Mouse (Mus musculus) MEL (cell line): ENCODE data around the gene Vmn1r183. TPM values are rescaled to one million over a fixed set of nuclear protein-coding genes. Genes with fewer than 3 reads are reported as not detected.

Experiments used
- DNase-seq: peaks from one replicate; pipeline ENCODE4 v3.0.0; 2011; ENCODE audit warnings: low read depth, low spot score
- H3K27ac ChIP-seq: 2 replicates; pipeline ENCODE4 v1.5.1; 2012; ENCODE audit warnings: low read depth, mild to moderate bottlenecking, control low read depth, low read length, moderate library complexity; ENCODE audit not compliant: control insufficient read depth
- H3K27me3 ChIP-seq, 2 experiments: fragments of 150-350 bp in 1 of 2; sonication (generic) in 1 of 2; 2 replicates each; pipeline ENCODE4 v1.6.1; 2012; ENCODE audit warnings: low read length in 2 of 2, mild to moderate bottlenecking in 2 of 2, improper control_type of control experiment in 1 of 2, moderate library complexity in 1 of 2; ENCODE audit not compliant: insufficient read depth in 2 of 2, control insufficient read depth in 1 of 2
- H3K36me3 ChIP-seq, 2 experiments: 2 replicates each; pipeline ENCODE4 v1.6.1; 2012 to 2014; ENCODE audit warnings: low read length in 2 of 2, improper control_type of control experiment in 1 of 2, inconsistent platforms in 1 of 2, mild to moderate bottlenecking in 1 of 2; ENCODE audit not compliant: insufficient read depth in 2 of 2, control insufficient read depth in 1 of 2
- H3K4me1 ChIP-seq, 2 experiments: fragments of 150-350 bp in 1 of 2; sonication (generic) in 1 of 2; 2 replicates each; pipeline ENCODE4 v1.6.1; 2012; ENCODE audit warnings: low read length in 2 of 2, improper control_type of control experiment in 1 of 2, mild to moderate bottlenecking in 1 of 2; ENCODE audit not compliant: insufficient read depth in 2 of 2, control insufficient read depth in 1 of 2
- H3K4me3 ChIP-seq, 2 experiments: fragments of 150-350 bp in 1 of 2; sonication (generic) in 1 of 2; 2 replicates each; pipeline ENCODE4 v1.5.1; 2012; ENCODE audit warnings: low read depth in 2 of 2, low read length in 2 of 2, mild to moderate bottlenecking in 2 of 2, moderate library complexity in 2 of 2, control low read depth in 1 of 2, improper control_type of control experiment in 1 of 2; ENCODE audit not compliant: control insufficient read depth in 1 of 2, insufficient read depth in 1 of 2
- H3K79me2 ChIP-seq: 2 replicates; pipeline ENCODE4 v1.6.1; 2012; ENCODE audit warnings: mild to moderate bottlenecking, low read length, moderate library complexity; ENCODE audit not compliant: control insufficient read depth, poor library complexity, insufficient read depth
- H3K9ac ChIP-seq: 2 replicates; pipeline ENCODE4 v1.6.1; 2012; ENCODE audit warnings: low read depth, mild to moderate bottlenecking, control low read depth, low read length, moderate library complexity; ENCODE audit not compliant: control insufficient read depth, poor library complexity, severe bottlenecking
- H3K9me3 ChIP-seq: fragments of 150-350 bp; sonication (generic); replicated peaks from 2 replicates; pipeline ENCODE4 v1.6.1; 2012; ENCODE audit warnings: mild to moderate bottlenecking, low read length, improper control_type of control experiment, moderate library complexity; ENCODE audit not compliant: insufficient read depth
- CHD1 ChIP-seq: IDR thresholded peaks from 2 replicates; pipeline ENCODE4 v1.6.1; 2012; ENCODE audit warnings: low read depth, mild to moderate bottlenecking, inconsistent platforms, low read length, improper control_type of control experiment
- E2F4 ChIP-seq: IDR thresholded peaks from 2 replicates; pipeline ENCODE4 v1.6.1; 2011; ENCODE audit warnings: low read depth, low read length, improper control_type of control experiment, borderline replicate concordance
- ELF1 ChIP-seq: IDR thresholded peaks from 2 replicates; pipeline ENCODE4 v1.6.1; 2014; ENCODE audit warnings: low read depth, mild to moderate bottlenecking, inconsistent platforms, low read length, improper control_type of control experiment, moderate library complexity
- GABPA ChIP-seq: IDR thresholded peaks from 2 replicates; pipeline ENCODE4 v1.6.1; 2012; ENCODE audit warnings: low read depth, mild to moderate bottlenecking, inconsistent platforms, low read length, improper control_type of control experiment, moderate library complexity
- GATA1 ChIP-seq: IDR thresholded peaks from 2 replicates; pipeline ENCODE4 v1.6.1; 2011; ENCODE audit warnings: low read depth, low read length, improper control_type of control experiment
- KAT2A ChIP-seq: conservative IDR thresholded peaks from 2 replicates; pipeline ENCODE4 v1.6.1; 2012; ENCODE audit warnings: low read depth, low read length, improper control_type of control experiment, inconsistent platforms
- MAX ChIP-seq: IDR thresholded peaks from 2 replicates; pipeline ENCODE4 v1.6.1; 2011; ENCODE audit warnings: low read length, improper control_type of control experiment
- MXI1 ChIP-seq: IDR thresholded peaks from 2 replicates; pipeline ENCODE4 v1.6.1; 2011; ENCODE audit warnings: mild to moderate bottlenecking, low read depth, low read length, improper control_type of control experiment
- MYC ChIP-seq: IDR thresholded peaks from 2 replicates; pipeline ENCODE4 v1.6.1; 2011; ENCODE audit warnings: low read depth, mild to moderate bottlenecking, low read length, improper control_type of control experiment, moderate library complexity
- NELFE ChIP-seq: IDR thresholded peaks from 2 replicates; pipeline ENCODE4 v1.6.1; 2011; ENCODE audit warnings: low read depth, low read length, improper control_type of control experiment
- NRF1 ChIP-seq: IDR thresholded peaks from 2 replicates; pipeline ENCODE4 v1.6.1; 2014; ENCODE audit warnings: low read depth, mild to moderate bottlenecking, inconsistent platforms, low read length, improper control_type of control experiment, moderate library complexity; ENCODE audit not compliant: poor library complexity, insufficient read depth, severe bottlenecking
- POLR2A ChIP-seq, 2 experiments: IDR thresholded peaks; 2 replicates each; pipeline ENCODE4 v1.6.1; 2011 to 2012; ENCODE audit warnings: low read length in 2 of 2, mild to moderate bottlenecking in 2 of 2, control low read depth in 1 of 2, improper control_type of control experiment in 1 of 2, low read depth in 1 of 2, moderate library complexity in 1 of 2; ENCODE audit not compliant: control insufficient read depth in 1 of 2, insufficient read depth in 1 of 2, poor library complexity in 1 of 2
- POLR2AphosphoS5 ChIP-seq: IDR thresholded peaks from 2 replicates; pipeline ENCODE4 v1.6.1; 2012; ENCODE audit warnings: low read depth, borderline replicate concordance, mild to moderate bottlenecking, inconsistent platforms, low read length, moderate library complexity, mixed read lengths
- RAD21 ChIP-seq: IDR thresholded peaks from 2 replicates; pipeline ENCODE4 v1.6.1; 2011; ENCODE audit warnings: mild to moderate bottlenecking, low read depth, low read length, improper control_type of control experiment
- SIN3A ChIP-seq: IDR thresholded peaks from 2 replicates; pipeline ENCODE4 v1.6.1; 2012; ENCODE audit warnings: low read length, improper control_type of control experiment, inconsistent platforms
- SMC3 ChIP-seq: IDR thresholded peaks from 2 replicates; pipeline ENCODE4 v1.6.1; 2011; ENCODE audit warnings: low read depth, low read length, improper control_type of control experiment
- TAL1 ChIP-seq: IDR thresholded peaks from 2 replicates; pipeline ENCODE4 v1.6.1; 2012; ENCODE audit warnings: mild to moderate bottlenecking, inconsistent platforms, low read length, moderate library complexity, mixed read lengths
- ZC3H11A ChIP-seq: IDR thresholded peaks from 2 replicates; pipeline ENCODE4 v1.6.1; 2012; ENCODE audit warnings: low read depth, mild to moderate bottlenecking, inconsistent platforms, low read length, improper control_type of control experiment
- ZNF384 ChIP-seq: IDR thresholded peaks from 2 replicates; pipeline ENCODE4 v1.6.1; 2012; ENCODE audit warnings: low read depth, mild to moderate bottlenecking, inconsistent platforms, low read length, improper control_type of control experiment
- polyA plus RNA-seq, 2 experiments: library from polyadenylated mRNA; stranded (reverse) in 1 of 2; unstranded in 1 of 2; fragments of >175 nt in 1 of 2; fragments of >200 nt in 1 of 2; gene quantifications; 2 replicates each; pipeline versions ENCODE4 v1.2.1 to v1.2.4; 2012; ENCODE audit warnings: low replicate concordance in 2 of 2, low read depth in 1 of 2; ENCODE audit not compliant: insufficient read length in 2 of 2, insufficient read depth in 1 of 2, missing spikeins in 1 of 2
- total RNA-seq: library from RNA; depleted of rRNA; stranded (reverse); fragments of 300-350 nt; gene quantifications from 2 replicates; pipeline ENCODE4 v1.2.3, GENCODE M21; 2012

Gene Vmn1r183
- total and polyA plus RNA-seq, 3 experiments: 0.03 TPM; not detected in 2

DNA sequence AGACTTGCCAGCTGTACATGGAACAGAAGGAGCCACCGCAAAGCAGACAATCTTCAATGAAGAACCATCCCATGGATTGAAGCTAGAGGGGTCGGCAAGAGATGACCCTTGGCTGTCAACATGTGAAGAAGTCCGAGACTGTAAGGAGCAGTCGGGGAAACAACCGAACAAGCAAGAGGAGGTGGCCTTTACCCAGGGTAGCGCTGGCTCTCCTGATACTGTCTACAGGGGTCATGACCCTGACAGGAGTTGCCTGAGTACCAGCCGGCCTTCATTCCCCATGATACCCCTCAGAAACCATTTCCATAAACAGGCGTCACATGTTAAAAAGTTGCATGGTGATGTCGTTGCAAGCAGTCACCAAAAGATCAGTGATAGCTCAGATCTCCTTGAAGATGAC, 51.3 kb downstream of the Vmn1r183 start:
- no peak overlapping the region for H3K9ac ChIP-seq
- H3K27ac ChIP-seq: no peak overlapping the region
- H3K36me3 ChIP-seq: peaks cover 0 to 37% of the 10 kb centered on the region in 2 experiments; a peak in 2 of 4 replicates
- TF ChIP-seq GATA1 (no peak), E2F4 (no peak)
- no peaks in the 10 kb centered on the region; the same call in 1 of the 2 replicates for H3K9me3 ChIP-seq
- no peaks in the 10 kb centered on the region for H3K79me2 ChIP-seq
- DNase-seq: no peak
- H3K4me1 ChIP-seq: no peaks in the 10 kb centered on the region
- H3K27me3 ChIP-seq: no peaks in the 10 kb centered on the region
- H3K4me3 ChIP-seq: no peak overlapping the region

DNA sequence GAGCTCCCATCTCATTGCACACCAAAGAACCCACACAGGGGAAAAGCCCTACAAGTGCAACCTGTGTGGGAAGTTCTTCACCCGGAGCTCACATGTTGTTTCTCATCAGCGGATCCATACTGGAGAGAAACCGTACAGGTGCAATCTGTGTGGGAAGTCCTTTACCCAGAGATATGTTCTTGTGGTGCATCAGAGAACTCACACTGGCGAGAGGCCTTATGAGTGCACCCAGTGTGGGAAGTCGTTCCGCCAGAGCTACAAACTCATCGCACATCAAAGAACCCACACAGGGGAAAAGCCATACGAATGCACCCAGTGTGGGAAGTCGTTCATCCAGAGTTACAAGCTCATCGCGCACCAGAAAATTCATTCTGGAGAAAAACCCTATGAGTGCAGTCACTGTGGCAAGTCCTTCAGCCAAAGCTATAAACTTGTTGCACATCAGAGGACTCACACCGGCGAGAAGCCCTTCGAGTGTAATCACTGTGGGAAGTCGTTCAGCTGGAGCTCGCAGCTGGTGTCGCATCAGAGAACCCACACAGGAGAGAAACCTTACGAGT, 52.2 kb downstream of the Vmn1r183 start:
- Histone ChIP-seq H3K79me2 (no peaks in the 10 kb centered on the region), H3K4me1 (no peaks in the 10 kb centered on the region), H3K36me3 (peaks cover 0 to 34% of the 10 kb centered on the region in 2 experiments; a peak in 2 of 4 replicates), H3K27me3 (no peaks in the 10 kb centered on the region), H3K4me3 (no peak overlapping the region), H3K9me3 (no peaks in the 10 kb centered on the region; the same call in 1 of the 2 replicates), H3K27ac (no peak overlapping the region), H3K9ac (no peak overlapping the region)
- no peak for TF ChIP-seq ZC3H11A
- TF ChIP-seq NRF1: no peak
- TF ChIP-seq TAL1: no peak
- no peak for TF ChIP-seq POLR2A (IDR thresholded peaks at IDR 0.05; ENCODE audit: control insufficient read depth in 1 of 2, insufficient read depth in 1 of 2, low read depth in 1 of 2, low read length in 2 of 2, poor library complexity in 1 of 2)
- no peak for TF ChIP-seq SIN3A
- TF ChIP-seq E2F4: no peak
- no peak for TF ChIP-seq GABPA
- no peak for TF ChIP-seq ELF1
- TF ChIP-seq NELFE: no peak
- TF ChIP-seq MXI1: no peak
- TF ChIP-seq CHD1: no peak
- TF ChIP-seq ZNF384: no peak
- no peak for TF ChIP-seq SMC3
- TF ChIP-seq GATA1: no peak
- TF ChIP-seq MYC: no peak
- TF ChIP-seq RAD21: no peak
- TF ChIP-seq POLR2AphosphoS5: no peak
- TF ChIP-seq KAT2A: no peak
- no peak for TF ChIP-seq MAX
- no peak for DNase-seq
